Mouse (Mus musculus) effector memory CD4-positive, alpha-beta T cell, adult 5 months (primary cell): ENCODE results near the gene Gm4070. TPM values are rescaled to one million over a fixed set of nuclear protein-coding genes. Genes with fewer than 3 reads are reported as not detected.

ENCODE experiments used
- polyA plus RNA-seq: library from polyadenylated mRNA; unstranded; fragments of 100-300 nt; shearing (Covaris generic); gene quantifications from one replicate; pipeline ENCODE4 v1.2.1, GENCODE M21; 2017

Gene Gm4070
- polyA plus RNA-seq, result 93.5 TPM

DNA sequence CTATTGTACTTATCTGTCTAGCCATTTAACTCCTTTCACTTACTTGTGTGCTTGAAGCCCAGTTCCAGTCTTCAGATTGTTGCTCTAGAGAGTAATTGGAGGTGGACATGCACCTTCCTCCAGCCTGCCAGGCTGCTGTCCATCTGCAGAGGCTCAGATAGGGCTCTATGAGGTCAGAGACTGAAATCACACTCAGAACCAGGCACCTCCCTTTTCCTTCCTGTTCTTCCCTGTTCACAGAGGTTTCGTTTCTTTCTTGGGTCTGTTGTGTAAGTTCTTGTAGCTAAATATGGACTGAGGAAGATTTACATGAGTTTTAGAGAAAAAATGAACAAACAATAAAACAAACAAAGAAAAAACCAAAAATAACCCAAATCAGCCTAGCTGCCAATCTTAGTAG is at the start of gene Gm4070:
Gene Gm4070 (minus strand): TSS at position 156 of the 400 bp plus-strand sequence.

Other genes with a start within 250 kb of the Gm4070 start
- 116 TPM for gene Ilk, start 217.4 kb downstream of the Gm4070 start, polyA plus RNA-seq
- gene Rrp8, start 216.6 kb downstream of the Gm4070 start, polyA plus RNA-seq, result 16.6 TPM
- 283 TPM for gene Taf10, start 209.6 kb downstream of the Gm4070 start, polyA plus RNA-seq
- 66.6 TPM for gene Tpp1, start 201.7 kb downstream of the Gm4070 start, polyA plus RNA-seq
- not detected for gene Dchs1, start 166.3 kb downstream of the Gm4070 start, polyA plus RNA-seq
- 63.2 TPM for gene Mrpl17, start 142.9 kb downstream of the Gm4070 start, polyA plus RNA-seq